ENCODE assay signal across 7 mouse cellular contexts in genomic region chr6:49008420-49009160, GRCm38 (mm10). TPM values are rescaled to one million over a fixed set of nuclear protein-coding genes. Genes with fewer than 3 reads are reported as not detected.
DNase-seq lines count a peak whose midpoint lies in the region; ATAC-seq and TF ChIP-seq lines count a peak whose summit lies in the region.

No protein-coding gene starts in this region.

- 14% methylated on average over 13 of the region's 13 CpGs for WGBS in lung, postnatal 0 days
- 14% methylated on average over 13 of the region's 13 CpGs for WGBS in forebrain, embryonic 14.5 days
- WGBS in limb, embryonic 14.5 days, result 11% methylated on average over 13 of the region's 13 CpGs
- 15% methylated on average over 13 of the region's 13 CpGs for WGBS in stomach, embryonic 15.5 days

- no peaks in the 10 kb centered on the region for H3K27me3 ChIP-seq in lung, postnatal 0 days (replicated peaks; ENCODE audit: insufficient read depth, low read length)
- H3K27me3 ChIP-seq in forebrain, embryonic 14.5 days (replicated peaks; ENCODE audit: control insufficient read depth, insufficient read depth, low read length), result no peaks in the 10 kb centered on the region
- H3K27me3 ChIP-seq in limb, embryonic 14.5 days (ENCODE audit: control insufficient read depth, insufficient read depth, low read length), result no peaks in the 10 kb centered on the region
- H3K27me3 ChIP-seq in stomach, embryonic 15.5 days (replicated peaks), result no peaks in the 10 kb centered on the region

- H3K9ac ChIP-seq in lung, postnatal 0 days (replicated peaks; ENCODE audit: low read depth), result no peak overlapping the region
- peak overlapping the region; percentile 2; the same call in 1 of the 2 replicates for H3K9ac ChIP-seq in forebrain, embryonic 14.5 days (ENCODE audit: low read length)
- H3K9ac ChIP-seq in limb, embryonic 14.5 days (ENCODE audit: low read depth, low read length, severe bottlenecking), result peak overlapping the region; percentile 2; the same call in 1 of the 2 replicates
- no peak overlapping the region for H3K9ac ChIP-seq in stomach, embryonic 15.5 days

- no peaks in the 10 kb centered on the region for H3K9me3 ChIP-seq in lung, postnatal 0 days (ENCODE audit: low read length)
- no peaks in the 10 kb centered on the region for H3K9me3 ChIP-seq in forebrain, embryonic 14.5 days (replicated peaks; ENCODE audit: control insufficient read depth, low read length)
- no peaks in the 10 kb centered on the region for H3K9me3 ChIP-seq in limb, embryonic 14.5 days (ENCODE audit: control insufficient read depth, low read length)
- H3K9me3 ChIP-seq in stomach, embryonic 15.5 days, result no peaks in the 10 kb centered on the region

- no peak for ATAC-seq in lung, postnatal 0 days
- no peak for ATAC-seq in forebrain, embryonic 14.5 days
- ATAC-seq in limb, embryonic 14.5 days (ENCODE audit: low FRiP score, low read depth), result peak; percentile 55
- ATAC-seq in stomach, embryonic 15.5 days (ENCODE audit: insufficient read depth, low FRiP score, low read depth), result peak; percentile 43; the same call in 1 of the 2 replicates
- ATAC-seq in inflammation-experienced regulatory T-cells, adult 6 months, result no peak

- no peak for TF ChIP-seq CTCF in lung, postnatal 0 days (IDR thresholded peaks at IDR 0.05)

- no peak for TF ChIP-seq EP300 in lung, postnatal 0 days (IDR thresholded peaks at IDR 0.05)

- peak overlapping the region; percentile 49 for H3K4me2 ChIP-seq in lung, postnatal 0 days (replicated peaks; ENCODE audit: low read depth, low read length)
- peak overlapping the region; percentile 39 for H3K4me2 ChIP-seq in forebrain, embryonic 14.5 days (ENCODE audit: low read length)
- peak overlapping the region; percentile 49 for H3K4me2 ChIP-seq in limb, embryonic 14.5 days (replicated peaks; ENCODE audit: low read depth, low read length, severe bottlenecking)
- H3K4me2 ChIP-seq in stomach, embryonic 15.5 days, result peak overlapping the region; percentile 64

- peak overlapping the region; percentile 22; the same call in 1 of the 2 replicates for H3K4me3 ChIP-seq in lung, postnatal 0 days (ENCODE audit: low read depth, low read length)
- peak overlapping the region; percentile 17 for H3K4me3 ChIP-seq in forebrain, embryonic 14.5 days (ENCODE audit: low read depth, low read length)
- peak overlapping the region; percentile 23 for H3K4me3 ChIP-seq in limb, embryonic 14.5 days (replicated peaks; ENCODE audit: low read length)
- H3K4me3 ChIP-seq in stomach, embryonic 15.5 days (replicated peaks), result peak overlapping the region; percentile 41

- DNase-seq in lung, postnatal 0 days (ENCODE audit: low spot score), result no peak
- no peak for DNase-seq in lung, postnatal 25 days (ENCODE audit: low spot score)
- DNase-seq in forebrain, embryonic 14.5 days (ENCODE audit: low spot score), result peak; percentile 13
- DNase-seq in limb, embryonic 14.5 days (ENCODE audit: low spot score), result peak; percentile 42
- no peak for DNase-seq in gastrocnemius, postnatal 10 days

- no peak overlapping the region for H3K27ac ChIP-seq in lung, postnatal 0 days (ENCODE audit: low read length)
- H3K27ac ChIP-seq in forebrain, embryonic 14.5 days (ENCODE audit: low read depth, low read length), result no peak overlapping the region
- no peak overlapping the region for H3K27ac ChIP-seq in limb, embryonic 14.5 days (replicated peaks; ENCODE audit: low read depth, low read length)
- no peak overlapping the region for H3K27ac ChIP-seq in stomach, embryonic 15.5 days

- no peaks in the 10 kb centered on the region for H3K36me3 ChIP-seq in lung, postnatal 0 days (ENCODE audit: insufficient read depth, low read length)
- no peaks in the 10 kb centered on the region for H3K36me3 ChIP-seq in forebrain, embryonic 14.5 days (ENCODE audit: control insufficient read depth, insufficient read depth, low read length)
- no peaks in the 10 kb centered on the region for H3K36me3 ChIP-seq in limb, embryonic 14.5 days (ENCODE audit: control insufficient read depth, insufficient read depth, low read length)
- H3K36me3 ChIP-seq in stomach, embryonic 15.5 days, result no peaks in the 10 kb centered on the region

- H3K4me1 ChIP-seq in lung, postnatal 0 days (ENCODE audit: insufficient read depth, low read depth, low read length), result 0 out of 2 replicates have a peak, but pooled peaks cover 6% of the 10 kb centered on the region
- H3K4me1 ChIP-seq in forebrain, embryonic 14.5 days (ENCODE audit: control insufficient read depth, insufficient read depth, low read length), result peaks cover 7% of the 10 kb centered on the region; the same call in 1 of the 2 replicates
- H3K4me1 ChIP-seq in limb, embryonic 14.5 days (ENCODE audit: control insufficient read depth, insufficient read depth, low read length), result peaks cover 8% of the 10 kb centered on the region
- H3K4me1 ChIP-seq in stomach, embryonic 15.5 days, result 0 out of 2 replicates have a peak, but pooled peaks cover 5% of the 10 kb centered on the region

- TF ChIP-seq POLR2A in limb, embryonic 14.5 days (IDR thresholded peaks at IDR 0.05; ENCODE audit: borderline replicate concordance, extremely low read depth, insufficient read depth, insufficient read length), result no peak

RNA-seq across cellular contexts. Expression of gene Svs1, which starts 21.9 kb away (rescaled TPM):
- polyA plus RNA-seq in lung, postnatal 0 days (2015; fragmentation: Nextera tagmentation; extraction: Ambion mirVana), result not detected in 2 replicates
- not detected in 2 replicates for polyA plus RNA-seq in forebrain, embryonic 14.5 days (2014; fragmentation: Nextera tagmentation; extraction: Ambion mirVana)
- not detected in 2 replicates for polyA plus RNA-seq in limb, embryonic 14.5 days (2012; rRNA removed)
- polyA plus RNA-seq in limb, embryonic 14.5 days (2014; fragmentation: Nextera tagmentation; extraction: Ambion mirVana), result not detected in 2 replicates
- not detected in 2 replicates for polyA plus RNA-seq in stomach, embryonic 15.5 days (2015; fragmentation: Nextera tagmentation; extraction: Ambion mirVana)
- not detected for polyA plus RNA-seq in inflammation-experienced regulatory T-cells, adult 6 months (2017; shearing (Covaris generic))
- not detected for total RNA-seq in gastrocnemius, postnatal 10 days (2021)

RNA-seq across cellular contexts. Expression of gene Gpnmb, which starts 27.8 kb away (rescaled TPM):
- 1.5 and 2.0 TPM in 2 replicates for polyA plus RNA-seq in lung, postnatal 0 days (2015; fragmentation: Nextera tagmentation; extraction: Ambion mirVana)
- polyA plus RNA-seq in forebrain, embryonic 14.5 days (2014; fragmentation: Nextera tagmentation; extraction: Ambion mirVana), result 0.80 and 0.83 TPM in 2 replicates
- polyA plus RNA-seq in limb, embryonic 14.5 days (2012; rRNA removed), result 2.7 and 5.0 TPM in 2 replicates
- polyA plus RNA-seq in limb, embryonic 14.5 days (2014; fragmentation: Nextera tagmentation; extraction: Ambion mirVana), result 1.3 and 1.9 TPM in 2 replicates
- 0.26 and 0.34 TPM in 2 replicates for polyA plus RNA-seq in stomach, embryonic 15.5 days (2015; fragmentation: Nextera tagmentation; extraction: Ambion mirVana)
- polyA plus RNA-seq in inflammation-experienced regulatory T-cells, adult 6 months (2017; shearing (Covaris generic)), result 1 to 10 TPM; 1.2 to 3.5 (median 2.0) TPM
- total RNA-seq in gastrocnemius, postnatal 10 days (2021), result 1 to 10 TPM; 1.8 to 2.4 TPM

RNA-seq across cellular contexts. Expression of gene Doxl2, which starts 33.8 kb away (rescaled TPM):
- not detected in 2 replicates for polyA plus RNA-seq in lung, postnatal 0 days (2015; fragmentation: Nextera tagmentation; extraction: Ambion mirVana)
- polyA plus RNA-seq in forebrain, embryonic 14.5 days (2014; fragmentation: Nextera tagmentation; extraction: Ambion mirVana), result not detected in 2 replicates
- not detected in 2 replicates for polyA plus RNA-seq in limb, embryonic 14.5 days (2012; rRNA removed)
- polyA plus RNA-seq in limb, embryonic 14.5 days (2014; fragmentation: Nextera tagmentation; extraction: Ambion mirVana), result not detected in 2 replicates
- polyA plus RNA-seq in stomach, embryonic 15.5 days (2015; fragmentation: Nextera tagmentation; extraction: Ambion mirVana), result not detected in 2 replicates
- not detected for polyA plus RNA-seq in inflammation-experienced regulatory T-cells, adult 6 months (2017; shearing (Covaris generic))
- not detected for total RNA-seq in gastrocnemius, postnatal 10 days (2021)

Comparison
In these comparisons a context has a peak if more than half of its experiments do, and no peak if none do; other contexts are left out.
1. ATAC-seq: peak in limb, embryonic 14.5 days (single experiment) and stomach, embryonic 15.5 days (single experiment); none in lung, postnatal 0 days (single experiment), forebrain, embryonic 14.5 days (single experiment) and inflammation-experienced regulatory T-cells, adult 6 months (single experiment).
2. DNase-seq: peak in forebrain, embryonic 14.5 days (single experiment) and limb, embryonic 14.5 days (single experiment); none in lung, postnatal 0 days (single experiment), lung, postnatal 25 days (single experiment) and gastrocnemius, postnatal 10 days (single experiment).
3. H3K9ac ChIP-seq: peak in forebrain, embryonic 14.5 days (single experiment) and limb, embryonic 14.5 days (single experiment); none in lung, postnatal 0 days (single experiment) and stomach, embryonic 15.5 days (single experiment).
4. Peak in every context shown above with its lines, with median percentiles within 50 percentile points of each other: H3K4me2 ChIP-seq and H3K4me3 ChIP-seq.